Mouse (Mus musculus) G1E-ER4 (cell line): ENCODE data around the gene Olfr1423. TPM values are rescaled to one million over a fixed set of nuclear protein-coding genes. Genes with fewer than 3 reads are reported as not detected.
A peak's percentile ranks its signal among the peaks of the same experiment; 100 is the strongest.

Experiments used
- GATA1 ChIP-seq: IDR thresholded peaks from one replicate; pipeline ENCODE4 v1.8.0; 2012; ENCODE audit warnings: low read length, inconsistent platforms
- polyA plus RNA-seq: library from polyadenylated mRNA; stranded (reverse); fragments of >175 nt; gene quantifications from 2 replicates; pipeline ENCODE4 v1.2.3, GENCODE M21; 2012

Gene Olfr1423
- polyA plus RNA-seq, 1 experiment, result not detected

- TF ChIP-seq GATA1, result peak; percentile 61
These were observed 48.6 kb downstream of the Olfr1423 start for GRCm38 (mm10) chr19:11992441-11993029.

- no peak for TF ChIP-seq GATA1
These were observed 49.1 kb downstream of the Olfr1423 start for GRCm38 (mm10) chr19:11992034-11992433.

DNA sequence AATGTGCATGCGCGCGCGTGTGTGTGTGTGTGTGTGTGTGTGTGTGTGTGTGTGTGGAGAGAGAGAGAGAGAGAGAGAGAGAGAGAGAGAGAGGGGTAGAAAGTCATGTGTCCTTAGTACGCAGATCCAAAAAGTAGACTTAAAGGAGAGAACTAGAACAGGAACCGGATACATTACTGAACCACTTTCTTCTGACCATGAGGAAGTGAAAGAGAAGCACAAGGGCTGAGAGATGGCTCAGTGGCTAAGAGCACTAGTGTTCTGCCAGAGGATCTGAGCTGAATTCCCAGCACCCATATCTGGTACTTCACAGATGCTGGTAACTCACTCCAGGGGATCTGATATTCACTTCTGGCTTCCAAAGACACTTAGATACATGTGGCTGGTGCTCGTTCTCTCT lies 51.8 kb downstream of the Olfr1423 start:
- TF ChIP-seq GATA1, result no peak

DNA sequence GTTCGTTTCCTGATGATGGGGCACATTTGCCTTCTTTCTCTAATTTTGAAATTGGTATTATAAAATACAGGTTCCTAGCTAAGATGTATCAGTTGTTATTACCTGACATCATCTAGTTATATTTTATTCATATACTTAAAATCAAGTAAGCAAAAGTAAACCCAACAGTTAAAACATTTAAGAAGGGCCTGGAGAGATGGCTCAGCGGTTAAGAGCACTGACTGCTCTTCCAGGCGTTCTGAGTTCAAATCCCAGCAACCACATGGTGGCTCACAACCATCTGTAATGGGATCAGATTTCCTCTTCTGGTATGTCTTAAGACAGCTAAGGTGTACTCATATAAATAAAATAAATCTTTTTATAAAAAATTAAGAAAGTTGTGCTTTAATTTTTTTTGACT lies 53.3 kb downstream of the Olfr1423 start:
- no peak for TF ChIP-seq GATA1

Other genes with a start within 250 kb of the Olfr1423 start
- gene Stx3, start 221.9 kb downstream of the Olfr1423 start, polyA plus RNA-seq, result not detected in 2 replicates
- not detected in 2 replicates for gene Olfr1417, start 202.1 kb downstream of the Olfr1423 start, polyA plus RNA-seq
- gene Olfr1418, start 180.3 kb downstream of the Olfr1423 start, polyA plus RNA-seq, result not detected in 2 replicates
- not detected in 2 replicates for gene Olfr1419, start 166.2 kb downstream of the Olfr1423 start, polyA plus RNA-seq
- gene Olfr1420, start 154.8 kb downstream of the Olfr1423 start, polyA plus RNA-seq, result not detected in 2 replicates
- gene Patl1, start 128.9 kb downstream of the Olfr1423 start, polyA plus RNA-seq, result 10.3 and 19.4 TPM in 2 replicates
- 9.9 and 12.0 TPM in 2 replicates for gene Osbp, start 75.4 kb downstream of the Olfr1423 start, polyA plus RNA-seq
- not detected in 2 replicates for gene Olfr1424, start 21.4 kb upstream of the Olfr1423 start, polyA plus RNA-seq
- not detected in 2 replicates for gene Olfr1425, start 36.4 kb upstream of the Olfr1423 start, polyA plus RNA-seq
- gene Olfr1426, start 50.7 kb upstream of the Olfr1423 start, polyA plus RNA-seq, result not detected in 2 replicates
- not detected in 2 replicates for gene Olfr1427, start 62.0 kb upstream of the Olfr1423 start, polyA plus RNA-seq
- not detected in 2 replicates for gene Olfr1428, start 74.6 kb upstream of the Olfr1423 start, polyA plus RNA-seq
- not detected in 2 replicates for gene Olfr76, start 81.9 kb upstream of the Olfr1423 start, polyA plus RNA-seq
- gene Olfr1555-ps1, start 128.8 kb upstream of the Olfr1423 start, polyA plus RNA-seq, result not detected in 2 replicates
- not detected in 2 replicates for gene Olfr1431, start 159.3 kb upstream of the Olfr1423 start, polyA plus RNA-seq
- not detected in 2 replicates for gene Olfr1432, start 191.3 kb upstream of the Olfr1423 start, polyA plus RNA-seq
- gene Olfr262, start 200.3 kb upstream of the Olfr1423 start, polyA plus RNA-seq, result not detected in 2 replicates
- not detected in 2 replicates for gene Olfr235, start 219.7 kb upstream of the Olfr1423 start, polyA plus RNA-seq
- gene Olfr1434, start 238.5 kb upstream of the Olfr1423 start, polyA plus RNA-seq, result not detected in 2 replicates